Mouse (Mus musculus) testis, adult 10 weeks (tissue): Measurements from ENCODE around the gene Samd13. TPM values are rescaled to one million over a fixed set of nuclear protein-coding genes. Genes with fewer than 3 reads are reported as not detected.

Experiments
- polyA plus RNA-seq: library from polyadenylated mRNA; stranded (reverse); fragments of 350-450 nt; fragmentation: Illumina TruSeq; extraction: RNeasy Lipid Tissue Mini Kit (QIAGEN cat#74804); gene quantifications from one replicate; pipeline ENCODE4 v1.2.3, GENCODE M21; 2014; ENCODE audit warnings: low read depth, low replicate concordance

The Samd13 gene
- polyA plus RNA-seq = not detected

GRCm38 (mm10) chr3:146684811-146685675 is at the start of gene Samd13:
Gene Samd13 (minus strand): TSS chr3:146685592.

GRCm38 (mm10) chr3:146651217-146651616 is 34.2 kb downstream of the Samd13 start, which contains the start of gene 4930503B20Rik:
Gene 4930503B20Rik (minus strand): TSS chr3:146651317.

DNA sequence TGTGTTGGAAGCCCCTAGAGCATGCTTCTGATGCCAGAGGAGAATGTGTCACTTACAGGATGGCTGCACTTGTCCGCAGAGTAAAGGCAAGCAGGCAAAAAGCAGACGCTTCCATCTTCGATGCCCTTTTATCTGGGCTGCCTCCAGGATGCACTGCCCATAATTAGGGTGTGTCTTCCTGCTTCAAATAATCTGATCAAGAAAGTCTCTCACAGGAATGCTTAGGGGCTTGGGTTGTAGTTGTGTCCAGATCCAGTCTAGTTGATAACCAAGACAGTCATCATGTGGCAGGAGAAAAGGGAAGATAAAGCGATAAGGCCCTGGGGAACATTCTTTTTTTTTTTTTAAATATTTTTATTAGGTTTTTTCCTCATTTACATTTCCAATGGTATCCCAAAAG is 69.9 kb downstream of the Samd13 start, which contains the start of gene Dnase2b:
Gene Dnase2b (minus strand): TSS at position 101 of the 400 bp plus-strand sequence.

Other genes with a start within 250 kb of the Samd13 start
- gene Ctbs, start 235.8 kb downstream of the Samd13 start, polyA plus RNA-seq = 8.6 TPM
- gene Spata1, start 185.8 kb downstream of the Samd13 start, polyA plus RNA-seq = 1,034 TPM
- 719 TPM for gene Gng5, start 185.8 kb downstream of the Samd13 start, polyA plus RNA-seq
- gene Rpf1, start 164.2 kb downstream of the Samd13 start, polyA plus RNA-seq = 78.8 TPM
- gene Uox, start 115.2 kb downstream of the Samd13 start, polyA plus RNA-seq = 0.31 TPM
- 0.07 TPM for gene Dnase2b, start 70.0 kb downstream of the Samd13 start, polyA plus RNA-seq
- 862 TPM for gene 4930503B20Rik, start 34.3 kb downstream of the Samd13 start, polyA plus RNA-seq
- 14.8 TPM for gene Prkacb, start 127.4 kb upstream of the Samd13 start, polyA plus RNA-seq
- gene Ttll7, start 166.8 kb upstream of the Samd13 start, polyA plus RNA-seq = 109 TPM